Mouse (Mus musculus) liver, adult (tissue): ENCODE results near the gene Gas8.

Source experiments
- GATA4 ChIP-seq: IDR thresholded peaks from 2 replicates; pipeline ENCODE4 v1.6.1; 2014; ENCODE audit warnings: mild to moderate bottlenecking, low read length; ENCODE audit not compliant: insufficient replicate concordance

Gene Gas8

GRCm38 (mm10) chr8:123505695-123506094 lies 12.9 kb upstream of the Gas8 start:
- TF ChIP-seq GATA4: no peak

GRCm38 (mm10) chr8:123507153-123507552 lies 11.5 kb upstream of the Gas8 start:
- no peak for TF ChIP-seq GATA4

DNA sequence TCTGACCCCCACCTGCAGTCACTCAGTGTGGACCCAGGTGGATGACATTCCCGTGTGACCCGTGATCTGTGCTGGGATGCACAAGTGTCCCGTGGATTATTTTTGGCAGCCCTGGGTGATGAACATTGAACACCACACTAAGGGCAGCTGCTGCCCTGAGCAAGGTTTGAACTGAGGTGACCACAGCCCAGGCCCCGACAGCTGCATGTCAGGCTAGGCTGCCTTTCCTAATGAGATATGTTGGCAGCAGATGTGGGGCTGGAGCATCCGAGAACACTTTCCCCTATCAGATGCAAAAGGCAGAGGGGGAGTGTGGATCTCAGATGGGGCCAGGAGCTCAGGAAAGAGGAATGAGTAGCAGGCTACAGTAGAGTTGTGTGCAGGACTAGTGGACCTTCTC lies 7.8 kb upstream of the Gas8 start:
- TF ChIP-seq GATA4: no peak

DNA sequence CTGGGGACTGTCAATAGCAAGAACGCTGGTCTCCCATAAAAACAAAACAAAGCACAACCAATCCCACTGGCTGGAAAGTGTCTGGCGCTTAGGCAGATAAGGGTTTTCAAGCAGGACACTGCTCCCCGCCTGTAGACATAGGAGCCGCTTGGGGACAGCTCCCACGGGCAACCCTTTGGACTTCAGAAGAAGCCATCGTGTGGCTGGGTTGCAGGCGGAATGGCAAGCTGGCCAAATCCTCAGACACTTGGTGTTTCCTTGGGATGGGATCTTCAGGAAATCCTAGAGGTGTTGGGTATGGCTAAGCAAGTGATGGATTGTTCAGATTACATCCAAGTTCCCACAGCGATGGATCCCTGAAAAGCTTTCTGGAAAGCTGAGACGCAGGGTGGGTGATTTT lies 4.5 kb upstream of the Gas8 start:
- no peak for TF ChIP-seq GATA4

DNA sequence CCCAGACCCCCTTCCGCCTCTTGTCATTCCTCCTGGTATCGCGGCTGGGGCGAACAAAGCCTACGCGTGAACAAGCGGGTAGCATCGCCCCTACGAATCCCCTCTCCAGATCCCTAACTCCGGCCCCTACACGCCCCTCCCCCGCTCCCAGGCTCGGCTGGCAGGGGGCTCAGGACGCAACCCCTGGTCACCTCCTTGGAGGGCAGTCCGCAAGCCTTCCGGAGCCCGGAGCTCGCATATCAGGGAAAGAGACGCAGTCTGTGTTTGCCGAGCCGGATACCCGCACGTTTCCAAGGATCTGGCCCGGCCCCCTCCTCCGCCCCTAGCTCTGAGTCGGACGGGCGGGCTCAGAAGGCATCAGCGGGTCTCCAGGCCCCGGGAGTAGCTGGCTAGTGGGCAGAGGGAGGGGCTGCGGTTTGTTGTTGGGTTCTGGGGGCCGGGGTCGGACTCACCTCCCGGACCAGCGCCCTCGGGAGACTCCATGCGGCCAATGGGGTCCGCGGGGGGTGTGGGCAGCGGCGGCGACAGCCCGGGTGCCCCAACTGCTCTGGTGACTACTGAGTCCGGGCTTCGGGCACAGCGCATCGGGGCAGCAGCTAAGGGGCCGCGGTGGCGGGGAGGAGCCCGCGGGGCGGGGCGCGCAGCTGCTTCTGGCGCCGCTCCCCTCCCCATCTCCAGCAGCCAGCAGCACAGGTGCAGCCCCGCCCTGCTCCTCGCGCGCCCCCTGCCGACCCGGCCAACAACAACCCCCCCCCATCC lies 3.7 kb upstream of the Gas8 start, which contains the start of gene Dbndd1:
TSS of gene Dbndd1 (minus strand) at position 683 of the 759 bp plus-strand sequence.
- TF ChIP-seq GATA4: no peak

DNA sequence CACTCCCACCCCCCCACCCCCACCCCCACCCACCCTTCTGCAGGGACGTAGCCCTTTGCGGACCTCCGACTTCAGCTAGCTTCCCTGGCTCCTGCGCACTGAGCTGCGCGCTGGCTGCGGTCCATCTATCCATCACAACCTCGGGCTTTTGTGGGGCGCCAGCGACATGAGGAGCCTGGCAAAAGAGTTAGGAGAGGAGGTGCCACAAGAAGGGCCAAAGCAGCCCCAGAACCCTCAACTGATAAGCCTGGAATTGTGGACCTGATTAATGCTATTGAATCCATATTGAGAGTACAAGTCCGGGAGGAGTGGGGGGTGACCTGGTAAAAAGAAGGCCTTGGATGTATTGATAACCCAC lies 3.1 kb upstream of the Gas8 start:
- TF ChIP-seq GATA4: no peak

- no peak for TF ChIP-seq GATA4
These were observed 2.0 kb upstream of the Gas8 start for GRCm38 (mm10) chr8:123516596-123516995.

- TF ChIP-seq GATA4: no peak
These were observed 462 bp upstream of the Gas8 start for GRCm38 (mm10) chr8:123518172-123518571.

DNA sequence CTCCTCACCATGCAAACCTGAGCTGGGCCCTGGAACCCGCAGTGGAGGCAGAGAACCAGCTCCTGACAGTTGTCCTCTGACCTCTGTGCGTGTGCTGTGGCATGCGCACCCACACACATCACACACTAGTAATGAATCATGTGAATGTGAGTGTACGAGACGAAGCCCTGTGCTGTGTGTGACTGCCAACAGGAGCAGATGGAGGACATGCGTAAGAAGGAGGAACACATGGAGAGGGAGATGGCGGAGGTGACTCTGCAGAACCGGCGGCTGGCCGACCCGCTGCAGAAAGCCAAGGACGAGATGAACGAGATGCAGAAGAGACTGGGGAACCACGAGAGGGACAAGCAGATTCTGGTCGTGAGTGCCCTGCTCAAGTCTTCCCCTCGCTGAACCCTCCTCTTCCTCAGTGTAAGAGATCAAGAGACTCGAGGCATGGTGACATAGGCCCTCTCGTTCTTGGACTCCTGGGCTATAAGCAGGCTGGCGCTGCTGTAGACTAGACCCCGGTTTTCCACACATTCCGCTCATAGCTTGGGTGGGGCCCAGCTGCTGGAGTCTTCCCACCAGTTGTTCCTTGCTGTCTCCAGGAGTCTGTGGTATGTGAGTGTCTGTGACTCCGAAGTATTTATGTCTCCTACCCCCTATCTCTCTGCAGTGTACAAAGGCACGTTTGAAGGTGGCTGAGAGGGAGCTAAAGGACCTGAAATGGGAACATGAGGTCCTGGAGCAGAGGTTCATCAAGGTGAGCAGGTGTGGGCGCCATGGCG lies 9.3 kb downstream of the Gas8 start:
- TF ChIP-seq GATA4: no peak

DNA sequence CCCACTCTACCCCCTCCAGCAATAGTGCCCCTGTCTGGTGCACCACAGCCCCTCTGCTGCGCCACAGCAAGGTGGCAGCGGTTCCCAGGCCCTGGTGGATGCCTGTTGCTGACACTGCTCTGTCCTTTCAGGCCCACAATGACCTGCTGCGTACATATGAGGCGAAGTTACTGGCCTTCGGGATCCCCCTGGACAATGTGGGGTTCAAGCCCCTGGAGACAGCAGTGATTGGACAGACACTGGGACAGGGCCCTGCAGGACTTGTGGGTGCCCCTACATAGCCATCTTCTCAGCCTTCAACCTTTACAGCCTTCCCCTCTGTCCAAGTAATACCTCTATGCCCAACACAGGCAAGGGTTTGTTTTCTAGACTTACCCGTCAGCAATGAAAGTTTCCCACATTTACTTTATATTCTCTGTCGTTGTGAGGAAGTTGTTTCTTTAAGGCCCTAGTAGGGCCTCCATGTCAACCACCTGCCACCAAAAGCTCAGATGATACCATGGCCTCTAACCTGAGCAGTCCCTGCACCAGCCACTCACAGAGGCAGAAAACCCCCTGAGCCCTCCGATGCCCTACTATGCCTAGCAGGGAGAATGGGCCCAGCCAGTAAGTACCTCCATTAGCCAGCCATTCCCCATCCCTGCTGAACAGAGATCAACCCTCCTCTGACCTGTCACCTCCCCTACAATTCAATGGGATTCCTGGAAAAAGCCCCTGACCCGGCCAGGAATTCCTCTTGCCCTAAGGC lies 17.8 kb downstream of the Gas8 start:
- TF ChIP-seq GATA4: no peak

GRCm38 (mm10) chr8:123536990-123537380 lies 18.4 kb downstream of the Gas8 start:
- no peak for TF ChIP-seq GATA4
